Mouse (Mus musculus) gastrocnemius, adult 2 months (tissue): Measurements from ENCODE around the gene Rsph14. TPM values are rescaled to one million over a fixed set of nuclear protein-coding genes. Genes with fewer than 3 reads are reported as not detected.

Source experiments
- DNase-seq: peaks from one replicate; pipeline ENCODE4 v3.0.0; 2022
- H3K27ac ChIP-seq: fragments of 200-600 bp; 2 replicates; pipeline ENCODE4 v1.8.1; 2022; ENCODE audit warnings: mild to moderate bottlenecking
- H3K4me3 ChIP-seq: fragments of 200-600 bp; 2 replicates; pipeline ENCODE4 v1.8.1; 2022; ENCODE audit warnings: mild to moderate bottlenecking, moderate library complexity
- CTCF ChIP-seq: fragments of 200-600 bp; IDR thresholded peaks from 2 replicates; pipeline ENCODE4 v1.8.1; 2022; ENCODE audit warnings: antibody characterized with exemption, mild to moderate bottlenecking, moderate library complexity
- intact Hi-C: fragments of 180-260 bp; cut with DNase I; formaldehyde crosslinking; loops from one replicate; pipeline ENCODE4 v1.15.1; 2025
- total RNA-seq, 2 experiments: library from RNA; stranded (reverse); gene quantifications; 2 replicates each; pipeline ENCODE4 v1.2.3; 2021

Gene Rsph14
- total RNA-seq, 2 experiments from 2014 or later: not detected

DNA sequence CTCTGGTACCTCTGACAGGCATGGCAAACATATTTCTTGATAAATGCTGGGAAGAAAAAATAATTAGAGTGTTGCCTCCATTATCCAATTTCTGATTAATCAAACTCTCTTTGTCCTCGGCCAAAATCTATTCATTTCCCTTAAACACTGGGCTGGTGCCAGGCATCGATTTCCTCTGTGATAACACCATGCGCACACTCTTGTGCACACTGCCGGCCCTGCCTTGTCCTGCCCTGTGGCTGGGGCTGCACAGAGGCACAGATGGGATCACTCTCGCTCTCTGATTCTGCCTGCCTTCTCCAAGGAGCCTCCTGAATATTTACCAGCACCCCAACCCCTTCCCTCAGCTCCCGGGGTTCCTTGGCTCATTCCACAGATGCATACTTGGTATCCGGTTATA lies 56.8 kb downstream of the Rsph14 start:
- no peak for TF ChIP-seq CTCF
- H3K4me3 ChIP-seq: no peak overlapping the region
- DNase-seq: no peak
- no peak overlapping the region for H3K27ac ChIP-seq
- intact Hi-C loops: no loop called here

DNA sequence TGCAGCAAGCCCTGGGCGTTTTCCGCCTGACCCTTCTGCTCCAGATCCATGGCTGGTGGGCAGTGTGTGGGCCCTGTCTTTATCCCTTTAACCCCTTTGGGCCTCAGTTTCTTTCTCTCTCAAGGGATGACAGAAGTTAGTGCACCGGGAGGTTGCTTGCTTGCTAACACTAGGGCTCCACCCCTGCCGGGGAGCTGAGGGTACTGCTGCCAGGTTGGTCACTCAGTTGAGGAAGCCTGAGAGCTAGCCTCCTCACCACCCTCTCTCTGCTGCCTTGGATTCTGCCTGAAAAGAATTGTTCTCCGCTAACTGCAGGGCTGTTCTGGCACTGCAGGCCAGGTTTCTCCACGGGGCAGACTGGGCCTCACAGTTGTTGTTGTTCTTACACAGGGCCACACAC lies 59.4 kb downstream of the Rsph14 start:
- no peak for DNase-seq
- TF ChIP-seq CTCF: no peak
- no peak overlapping the region for H3K27ac ChIP-seq
- no peak overlapping the region for H3K4me3 ChIP-seq
- intact Hi-C loops: no loop called here

DNA sequence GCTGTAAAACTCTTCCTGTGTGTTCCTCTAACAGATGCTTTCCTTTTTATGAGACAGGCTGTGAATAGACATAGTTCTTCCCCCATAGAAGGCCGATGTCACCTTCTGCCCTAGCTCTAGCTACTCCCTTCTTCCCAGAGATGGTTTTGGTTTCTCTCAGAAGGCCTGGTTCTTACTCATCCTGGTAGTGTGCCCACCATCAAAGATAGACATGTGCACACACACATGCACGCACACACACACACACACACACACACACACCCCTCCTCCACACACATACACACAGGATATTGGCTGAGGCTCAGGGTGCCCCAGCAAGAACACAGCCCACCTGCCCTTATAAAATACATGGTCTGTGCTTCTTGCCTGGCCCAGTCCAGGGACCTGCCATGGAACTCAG lies 63.1 kb downstream of the Rsph14 start:
- TF ChIP-seq CTCF: no peak
- intact Hi-C loops: no loop called here
- no peak overlapping the region for H3K4me3 ChIP-seq
- H3K27ac ChIP-seq: no peak overlapping the region
- no peak for DNase-seq

DNA sequence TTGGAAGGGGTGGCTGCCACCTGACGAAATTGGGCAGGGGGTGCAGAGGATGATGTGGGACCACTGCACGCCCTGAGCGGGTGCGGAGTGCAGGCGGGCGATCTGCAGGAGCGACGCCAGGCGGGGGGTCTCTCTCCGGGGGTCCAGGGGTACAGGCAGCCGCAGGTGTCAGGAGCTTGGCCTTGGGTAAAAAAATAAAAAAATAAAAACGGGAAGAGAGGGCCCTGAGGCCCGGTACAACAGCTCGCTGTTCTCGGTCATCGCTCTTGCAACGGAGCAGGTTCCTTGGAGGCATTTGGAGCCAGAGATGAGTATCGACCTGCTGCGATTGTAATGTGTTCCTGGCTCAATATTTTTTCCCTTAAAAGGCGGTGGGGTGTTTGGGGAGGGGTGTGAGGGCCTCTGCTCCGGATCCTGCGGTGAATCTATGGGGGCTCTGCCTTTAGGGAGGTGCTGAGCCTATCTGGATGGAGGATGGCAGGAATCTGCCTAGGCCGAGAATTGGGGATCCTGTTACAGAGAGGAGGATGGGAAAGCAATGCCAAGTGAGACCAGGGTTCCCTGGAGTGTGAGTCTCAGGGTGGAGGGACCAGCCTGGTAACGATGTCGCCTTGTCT lies 64.6 kb downstream of the Rsph14 start:
- Histone ChIP-seq H3K27ac (peak overlapping the region; percentile 40; the same call in 1 of the 2 replicates), H3K4me3 (peak overlapping the region; percentile 81)
- intact Hi-C loops: no loop called here
- TF ChIP-seq CTCF: no peak
- DNase-seq: no peak

DNA sequence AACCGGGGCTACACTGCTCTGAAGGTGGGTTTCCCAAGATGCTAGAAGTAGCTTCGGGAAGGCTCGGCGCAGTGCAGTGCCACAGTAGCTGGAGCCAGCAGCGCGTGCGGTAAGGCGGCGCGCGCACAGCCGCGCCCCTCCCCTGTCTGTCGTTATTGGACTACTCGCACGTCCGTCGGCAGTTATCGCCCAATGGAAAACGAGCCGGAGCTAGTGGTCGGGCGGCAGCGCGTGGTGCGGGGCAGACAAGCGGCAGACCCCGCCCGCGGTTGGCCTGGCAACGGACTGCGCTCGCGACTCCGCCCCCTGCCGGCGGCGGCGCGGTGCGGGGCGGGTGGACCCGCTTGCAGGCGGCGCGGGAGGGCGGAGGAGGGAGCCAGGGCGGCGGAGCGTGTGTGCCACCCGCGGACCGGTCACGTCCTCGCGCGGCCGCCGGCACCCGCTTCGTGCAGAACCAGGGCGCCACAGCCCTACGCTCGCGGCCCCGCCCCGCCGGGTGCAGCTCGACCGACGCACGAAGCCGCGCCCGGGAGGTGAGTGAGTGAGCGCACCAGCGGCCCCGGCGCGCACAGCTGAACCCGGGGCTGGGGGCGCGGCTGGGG lies 65.4 kb downstream of the Rsph14 start, which contains the start of gene Gnaz:
Gnaz (plus strand) TSS at position 328 of the 602 bp plus-strand sequence.
- intact Hi-C loops: no loop called here
- peak within 1 kb of the TSS; percentile 81 for H3K4me3 ChIP-seq
- peak; percentile 74 for TF ChIP-seq CTCF

DNA sequence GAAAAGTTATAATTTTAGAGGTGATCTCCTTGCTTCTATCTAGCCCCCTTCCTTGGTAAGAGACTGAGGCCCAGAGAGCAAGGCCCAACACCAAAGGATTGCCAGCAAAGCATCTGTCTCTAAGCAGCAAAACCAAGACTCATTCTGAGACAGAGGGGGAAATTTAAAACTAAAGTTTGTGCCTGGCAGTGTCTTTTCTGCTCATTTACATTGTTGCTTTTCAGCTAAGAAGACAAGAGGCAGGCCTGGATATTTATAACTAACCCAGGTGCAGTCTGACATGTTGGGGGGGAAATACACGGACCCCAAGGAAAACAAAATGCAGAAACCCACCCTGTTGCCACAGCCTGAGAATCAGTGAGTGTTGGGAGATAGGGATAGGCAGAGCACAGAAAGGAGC lies 68.0 kb downstream of the Rsph14 start:
- intact Hi-C loops: no loop called here
- DNase-seq: no peak
- TF ChIP-seq CTCF: no peak
- no peak overlapping the region for H3K27ac ChIP-seq
- H3K4me3 ChIP-seq: no peak overlapping the region

More for the DNA sequence above, 65.4 kb downstream of the Rsph14 start, which contains the start of gene Gnaz:
- DNase-seq: peak; percentile 97
- peak within 1 kb of the TSS; percentile 40; the same call in 1 of the 2 replicates for H3K27ac ChIP-seq

DNA sequence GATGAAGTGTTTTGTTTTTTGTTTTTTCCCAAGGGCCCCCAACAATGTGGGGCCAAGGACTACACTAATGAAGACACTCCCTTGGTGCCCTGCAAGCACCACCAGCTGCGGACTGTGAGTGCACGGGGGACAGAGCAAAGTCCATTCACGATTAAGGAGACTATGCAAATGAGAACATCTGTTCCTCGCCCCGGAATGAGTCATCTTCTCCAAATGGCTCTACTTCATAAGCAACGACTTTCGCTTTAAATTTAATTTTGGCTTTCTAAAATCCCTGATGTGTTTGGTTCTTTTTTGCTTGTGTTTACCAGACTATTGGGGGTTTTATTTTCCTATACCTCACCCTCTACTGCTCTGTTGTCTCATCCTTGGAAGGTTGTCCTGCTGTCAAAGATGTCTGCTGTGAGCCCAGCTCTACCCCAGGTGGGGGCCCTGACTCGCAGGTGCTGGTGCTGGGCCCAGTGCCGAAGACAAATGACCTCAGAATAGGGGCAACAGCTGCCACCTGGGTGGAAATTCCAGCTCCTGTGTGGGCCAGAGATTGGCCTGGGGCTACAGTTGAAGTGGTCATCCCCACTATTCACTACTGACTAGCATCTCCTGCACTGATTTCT lies 79.4 kb downstream of the Rsph14 start:
- no peak overlapping the region for H3K27ac ChIP-seq
- intact Hi-C loops: no loop called here
- H3K4me3 ChIP-seq: no peak overlapping the region
- TF ChIP-seq CTCF: no peak
- no peak for DNase-seq

DNA sequence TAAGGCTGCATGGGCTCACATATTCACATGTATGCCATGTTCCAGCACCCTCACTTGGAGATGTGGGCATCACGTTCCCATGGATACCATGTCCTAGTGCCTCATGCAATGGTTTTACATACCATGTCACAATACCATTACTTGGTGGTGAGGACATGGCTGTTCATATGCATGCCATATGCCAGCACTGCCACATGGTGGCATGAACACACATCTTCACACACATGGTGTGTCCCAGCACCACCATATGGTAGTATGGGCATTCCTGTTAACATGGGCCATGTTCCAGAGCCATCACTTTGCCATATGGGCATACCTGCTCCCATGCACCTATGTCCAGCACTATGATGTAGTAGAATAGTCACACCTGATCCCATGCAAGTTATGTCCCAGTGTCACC lies 91.6 kb downstream of the Rsph14 start:
- no peak overlapping the region for H3K4me3 ChIP-seq
- intact Hi-C loops: no loop called here
- no peak overlapping the region for H3K27ac ChIP-seq
- TF ChIP-seq CTCF: no peak
- DNase-seq: no peak

DNA sequence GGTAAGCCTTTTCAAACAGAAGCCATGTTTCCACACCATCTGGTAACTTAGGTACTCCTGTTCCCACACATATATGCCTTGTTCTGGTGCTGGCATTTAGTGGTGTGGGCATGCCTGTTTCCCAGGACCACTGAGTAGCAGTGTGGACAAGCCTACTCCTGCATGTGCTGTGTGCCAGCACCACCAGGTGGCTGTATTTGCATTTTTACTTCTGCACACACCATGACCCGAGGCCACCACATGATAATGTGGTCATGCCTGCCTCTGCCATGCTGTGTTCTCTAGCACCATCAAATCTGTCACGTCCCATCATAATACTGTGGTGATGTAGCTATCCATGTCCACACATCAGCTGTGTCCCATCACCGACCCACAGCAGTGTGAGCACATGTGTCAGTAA lies 93.1 kb downstream of the Rsph14 start:
- intact Hi-C loops: no loop called here
- no peak for DNase-seq
- no peak overlapping the region for H3K27ac ChIP-seq
- H3K4me3 ChIP-seq: no peak overlapping the region
- TF ChIP-seq CTCF: no peak

DNA sequence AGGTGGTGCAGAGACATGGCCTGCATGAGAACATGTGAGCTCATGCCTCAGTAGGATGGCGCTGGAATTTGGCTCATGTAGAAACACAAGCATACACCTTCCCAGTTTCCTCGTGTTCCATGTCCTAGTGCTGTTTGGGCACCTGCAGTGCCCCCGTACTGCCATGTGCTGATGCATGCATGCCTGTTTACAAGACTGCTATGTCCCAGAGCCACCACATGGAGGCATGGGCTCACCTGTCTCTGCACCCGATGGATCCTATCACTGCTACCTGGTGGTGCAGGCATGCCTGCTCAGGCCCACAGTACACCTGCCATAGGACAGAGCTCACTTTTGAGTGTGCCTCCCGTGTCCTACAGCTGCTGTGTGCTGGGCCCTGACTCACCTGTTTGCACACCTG lies 94.0 kb downstream of the Rsph14 start:
- Histone ChIP-seq H3K27ac (no peak overlapping the region), H3K4me3 (no peak overlapping the region)
- intact Hi-C loops: no loop called here
- TF ChIP-seq CTCF: no peak
- no peak for DNase-seq

DNA sequence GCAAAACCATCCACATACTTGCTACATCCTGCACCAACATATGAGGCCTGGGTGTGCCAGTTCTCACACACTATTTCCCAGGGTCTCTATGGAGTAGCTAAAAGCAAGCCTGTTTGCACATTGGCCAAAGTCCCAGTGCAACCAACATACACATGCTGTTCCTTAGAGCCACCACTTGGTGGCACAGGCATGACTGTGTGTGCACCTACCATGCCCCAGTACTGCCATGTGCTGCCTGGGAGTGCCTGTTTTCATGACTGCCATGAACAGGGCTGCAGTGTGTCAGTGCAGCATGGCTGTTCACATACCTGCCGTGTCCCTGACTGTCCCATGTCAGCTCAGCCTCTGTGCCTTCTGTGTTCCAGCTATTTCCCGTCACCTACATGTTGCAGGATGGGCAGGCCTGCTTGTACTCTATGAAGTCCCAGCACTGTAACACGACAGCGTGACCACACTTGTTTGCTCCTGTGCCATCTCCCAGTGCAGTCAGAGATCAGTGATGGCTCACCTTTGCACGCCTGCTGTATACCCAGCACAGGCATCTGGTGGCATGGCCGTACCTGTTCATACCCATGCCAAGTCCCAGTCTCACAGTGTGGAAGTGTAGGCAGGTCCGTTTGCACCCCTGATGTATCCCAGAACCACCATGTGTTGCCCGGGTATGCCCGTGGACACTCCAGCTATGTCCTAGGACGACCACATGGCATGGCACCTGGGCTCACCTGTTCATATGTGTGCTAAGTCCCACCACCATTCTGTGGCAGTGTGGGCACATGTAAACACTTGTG lies 95.2 kb downstream of the Rsph14 start:
- DNase-seq: no peak
- no peak overlapping the region for H3K4me3 ChIP-seq
- intact Hi-C loops: loop anchor here (2.0 kb wide), 2 partner anchors 84 to 214 kb away; no protein-coding TSS in a partner anchor
- no peak overlapping the region for H3K27ac ChIP-seq
- peak; percentile 60 for TF ChIP-seq CTCF

DNA sequence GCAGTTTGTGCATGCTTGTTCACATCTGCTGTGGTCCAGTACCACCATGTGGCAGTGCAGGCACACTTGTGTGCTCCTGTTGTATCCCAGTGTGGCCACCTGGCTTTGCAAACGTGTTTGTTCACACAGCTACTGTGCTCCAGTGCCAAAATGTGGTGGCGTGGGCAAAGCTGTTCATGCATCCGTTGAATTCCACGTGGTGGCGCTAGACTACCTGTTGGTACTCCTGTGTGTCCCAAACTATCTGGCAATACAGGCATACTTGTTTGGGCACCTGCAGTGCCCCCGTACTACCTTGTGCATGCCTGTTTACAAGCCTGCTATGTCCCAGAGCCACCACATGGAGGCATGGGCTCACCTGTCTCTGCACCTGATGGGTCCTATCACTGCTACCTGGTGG lies 97.4 kb downstream of the Rsph14 start:
- TF ChIP-seq CTCF: peak; percentile 46
- Histone ChIP-seq H3K4me3 (no peak overlapping the region), H3K27ac (no peak overlapping the region)
- no peak for DNase-seq
- intact Hi-C loops: no loop called here

DNA sequence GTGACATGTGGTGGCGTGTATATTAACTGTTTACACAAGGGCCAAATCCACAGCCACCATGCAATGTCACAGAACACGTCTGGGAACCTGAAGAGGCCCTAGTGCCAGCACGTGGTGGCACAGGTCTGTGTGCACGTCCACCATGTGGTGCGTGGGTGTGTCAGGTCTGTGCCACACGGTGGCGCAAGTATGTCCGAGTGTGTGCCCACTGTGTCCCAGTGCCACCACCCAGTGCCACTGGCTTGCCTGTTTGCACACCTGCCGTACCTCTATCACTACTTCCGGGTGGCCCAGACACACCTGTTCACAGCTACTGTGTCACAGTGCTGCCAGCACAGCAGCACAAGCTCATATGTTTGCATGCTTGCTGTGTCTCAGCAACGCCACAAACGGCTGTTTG lies 97.9 kb downstream of the Rsph14 start:
- 0 out of 2 replicates have a peak, but pooled peaks have one; percentile 2 for TF ChIP-seq CTCF
- DNase-seq: no peak
- no peak overlapping the region for H3K27ac ChIP-seq
- intact Hi-C loops: no loop called here
- no peak overlapping the region for H3K4me3 ChIP-seq
